Mouse (Mus musculus): ENCODE measurements around the gene Pgm2l1.
A peak's percentile ranks its signal among the peaks of the same experiment; 100 is the strongest.

Gene Pgm2l1

GRCm38 (mm10) chr7:100227158-100227875 is at the start of gene Pgm2l1:
Pgm2l1 (plus strand) TSS chr7:100227394.
- DNase-seq (ENCODE audit: low read depth) = peak; percentile 97

- peak; percentile 54 for DNase-seq (ENCODE audit: low read depth)
Measured at GRCm38 (mm10) chr7:100178016-100178890, 48.9 kb upstream of the Pgm2l1 start.

- DNase-seq (ENCODE audit: low read depth) = peak; percentile 7
Measured at GRCm38 (mm10) chr7:100178891-100179233, 48.3 kb upstream of the Pgm2l1 start.

DNA sequence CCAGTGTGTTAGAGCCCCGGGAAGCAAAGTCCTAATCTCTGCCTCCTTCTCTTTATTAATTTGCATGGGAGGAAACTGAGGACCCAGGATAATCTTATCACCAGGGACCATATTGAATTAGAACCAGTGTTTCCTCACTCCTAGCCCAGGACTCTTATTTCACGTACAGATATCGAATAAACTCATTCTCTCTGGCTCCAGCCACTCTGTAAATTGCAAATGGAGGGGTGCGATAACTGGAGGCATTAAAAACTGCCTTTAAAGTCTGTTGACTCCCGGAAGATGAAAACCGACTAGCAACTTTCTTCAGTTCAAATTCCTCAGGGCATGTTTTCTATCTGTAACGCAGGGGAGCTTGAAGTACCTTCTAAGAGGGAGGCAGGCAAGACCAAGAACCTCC is 47.8 kb upstream of the Pgm2l1 start:
- DNase-seq (ENCODE audit: low read depth) = peak; percentile 81

GRCm38 (mm10) chr7:100179836-100180407 is 47.3 kb upstream of the Pgm2l1 start:
- peak; percentile 16 for DNase-seq (ENCODE audit: low read depth)

DNA sequence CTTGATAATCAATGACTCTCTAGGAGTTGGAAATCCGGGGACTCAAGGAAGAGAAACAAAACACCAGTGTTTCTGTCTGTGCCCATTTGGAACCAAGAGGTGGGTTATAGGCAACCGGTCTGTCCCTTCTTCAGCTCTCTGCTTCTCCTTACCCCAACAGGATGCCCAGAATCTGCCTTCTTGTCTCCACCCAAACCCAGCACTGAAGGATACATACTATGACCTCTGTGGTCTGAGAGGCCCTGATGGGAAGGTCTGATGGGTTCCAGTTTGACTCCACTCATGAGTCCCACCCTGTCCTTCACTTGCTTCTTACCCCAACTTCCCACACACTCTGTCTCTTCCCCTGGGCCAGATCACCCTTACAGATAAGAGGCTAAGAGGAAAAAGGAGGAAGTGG is 46.0 kb upstream of the Pgm2l1 start:
- no peak for DNase-seq (ENCODE audit: low read depth)

DNA sequence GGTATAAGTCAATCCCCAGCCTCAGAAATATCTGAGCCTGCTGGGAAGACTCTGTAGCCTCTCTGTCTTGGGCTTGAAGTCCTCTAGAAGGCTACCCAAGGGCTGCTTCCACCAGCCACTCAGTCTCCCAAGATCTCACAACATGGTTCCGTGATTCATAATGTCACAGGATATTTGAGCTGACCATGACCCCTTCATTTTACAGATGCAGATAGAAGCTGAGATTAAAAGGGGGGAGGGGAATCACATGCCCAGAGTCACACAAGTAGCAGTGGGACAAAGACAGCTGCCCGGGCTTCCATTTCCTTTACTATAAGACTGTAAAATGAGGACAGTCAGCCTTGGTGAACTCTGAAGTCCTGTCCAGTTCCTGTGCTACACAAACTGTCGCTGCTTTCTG is 45.6 kb upstream of the Pgm2l1 start:
- no peak for DNase-seq (ENCODE audit: low read depth)

- no peak for DNase-seq (ENCODE audit: low read depth)
Measured at GRCm38 (mm10) chr7:100182388-100182787, 44.8 kb upstream of the Pgm2l1 start.

DNA sequence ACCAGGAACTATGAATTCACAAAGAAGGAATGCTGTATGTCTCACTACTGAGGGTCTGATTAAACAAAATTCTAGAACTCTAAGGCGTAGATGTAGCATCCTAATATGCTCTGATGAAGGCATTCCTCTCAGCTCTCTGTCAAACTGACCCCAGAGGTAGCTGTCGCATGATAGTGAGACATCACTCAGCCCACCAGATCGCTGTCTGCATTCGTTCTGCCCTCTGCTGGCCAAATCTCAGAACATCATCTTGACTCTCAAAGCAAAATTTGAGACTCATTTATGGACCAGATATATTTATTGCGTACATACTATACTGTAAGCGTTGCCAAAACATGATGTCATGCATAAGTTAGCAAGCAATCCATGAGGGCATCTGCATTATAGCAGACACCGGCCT is 39.6 kb upstream of the Pgm2l1 start:
- peak; percentile 38 for DNase-seq (ENCODE audit: low read depth)

- no peak for DNase-seq (ENCODE audit: low read depth)
Measured at GRCm38 (mm10) chr7:100190167-100190566, 37.0 kb upstream of the Pgm2l1 start.

DNA sequence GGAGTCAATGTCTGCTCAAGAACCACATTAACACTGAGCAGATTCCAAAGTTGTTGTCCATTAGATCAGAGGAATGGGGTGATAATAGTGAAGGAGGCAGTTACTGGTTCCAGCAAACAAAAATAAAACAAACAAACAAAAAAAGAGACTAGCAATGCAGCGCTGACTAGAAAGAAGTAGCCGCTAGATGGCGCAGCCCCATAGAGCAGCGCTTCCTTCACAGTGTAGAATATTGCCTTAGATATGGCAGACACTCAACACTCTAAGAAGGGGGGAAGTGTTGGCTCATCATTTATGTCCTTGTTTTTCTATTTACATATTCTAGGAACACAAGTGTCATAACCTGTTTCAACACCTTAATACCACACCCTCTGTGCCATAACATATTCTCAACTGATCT is 36.4 kb upstream of the Pgm2l1 start:
- peak; percentile 60 for DNase-seq (ENCODE audit: low read depth)

GRCm38 (mm10) chr7:100201191-100201590 is 26.0 kb upstream of the Pgm2l1 start:
- DNase-seq (ENCODE audit: low read depth) = no peak

- DNase-seq (ENCODE audit: low read depth) = no peak
Measured at GRCm38 (mm10) chr7:100203616-100204015, 23.6 kb upstream of the Pgm2l1 start.

DNA sequence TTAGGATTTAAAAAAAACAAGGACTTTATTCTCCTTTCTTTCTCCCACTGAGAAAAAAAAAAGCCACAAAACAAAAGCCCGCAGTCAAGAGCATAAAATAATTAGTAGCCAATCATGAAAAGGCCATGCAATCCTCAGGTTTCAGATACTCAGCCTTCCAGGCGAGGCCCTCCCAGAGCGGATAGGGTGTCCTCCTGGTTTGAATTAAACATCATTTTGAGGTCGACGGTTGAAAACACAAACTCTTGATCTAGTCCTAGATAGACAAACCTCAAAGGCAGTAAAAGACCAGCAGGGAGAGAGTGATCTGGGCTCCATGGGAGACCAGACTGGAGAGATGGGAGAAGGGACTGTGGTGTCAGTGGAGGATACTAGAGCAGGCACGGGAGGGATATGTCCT is 22.3 kb upstream of the Pgm2l1 start:
- no peak for DNase-seq (ENCODE audit: low read depth)

DNA sequence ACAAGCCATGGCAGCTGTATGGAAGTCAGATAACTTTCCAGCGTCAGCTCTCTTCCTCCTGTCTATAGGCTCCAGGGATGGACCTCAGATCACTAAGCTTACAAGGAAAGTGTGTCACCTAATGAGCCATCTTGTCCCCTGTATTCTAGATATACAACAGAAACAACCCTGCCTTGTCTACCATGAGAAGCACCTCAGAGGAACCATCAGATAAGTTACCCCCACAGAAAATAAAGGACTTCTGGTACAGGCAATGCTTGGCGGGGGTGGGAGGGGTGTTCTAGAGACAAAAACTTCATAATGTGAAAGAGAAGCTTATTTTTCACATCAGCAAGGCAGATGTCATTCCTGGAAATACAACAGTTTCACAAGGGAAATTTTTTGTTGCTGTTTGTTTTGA is 21.1 kb upstream of the Pgm2l1 start:
- no peak for DNase-seq (ENCODE audit: low read depth)

GRCm38 (mm10) chr7:100207886-100208285 is 19.3 kb upstream of the Pgm2l1 start:
- no peak for DNase-seq (ENCODE audit: low read depth)

- no peak for DNase-seq (ENCODE audit: low read depth)
Measured at GRCm38 (mm10) chr7:100214310-100214709, 12.9 kb upstream of the Pgm2l1 start.

- no peak for DNase-seq (ENCODE audit: low read depth)
Measured at GRCm38 (mm10) chr7:100215116-100215732, 12.0 kb upstream of the Pgm2l1 start.

DNA sequence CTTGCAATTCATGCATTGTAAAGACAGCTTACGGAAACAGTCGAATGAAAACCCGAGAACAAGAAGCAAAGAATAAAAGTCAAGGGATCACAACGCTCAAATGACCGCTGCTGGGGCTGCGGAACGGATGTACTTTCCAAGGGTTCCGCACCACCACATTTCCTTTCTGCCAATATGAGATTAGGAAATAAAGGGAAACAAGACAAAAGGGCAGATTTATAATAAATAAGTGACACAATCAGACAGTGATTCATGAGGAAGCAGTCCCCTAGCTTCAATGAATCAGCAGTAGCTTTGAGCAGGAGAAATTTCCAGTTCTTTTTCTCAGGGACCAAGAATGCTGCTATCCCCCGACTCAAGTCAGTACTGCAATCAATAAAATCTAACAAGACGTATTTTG is 11.2 kb upstream of the Pgm2l1 start:
- no peak for DNase-seq (ENCODE audit: low read depth)

DNA sequence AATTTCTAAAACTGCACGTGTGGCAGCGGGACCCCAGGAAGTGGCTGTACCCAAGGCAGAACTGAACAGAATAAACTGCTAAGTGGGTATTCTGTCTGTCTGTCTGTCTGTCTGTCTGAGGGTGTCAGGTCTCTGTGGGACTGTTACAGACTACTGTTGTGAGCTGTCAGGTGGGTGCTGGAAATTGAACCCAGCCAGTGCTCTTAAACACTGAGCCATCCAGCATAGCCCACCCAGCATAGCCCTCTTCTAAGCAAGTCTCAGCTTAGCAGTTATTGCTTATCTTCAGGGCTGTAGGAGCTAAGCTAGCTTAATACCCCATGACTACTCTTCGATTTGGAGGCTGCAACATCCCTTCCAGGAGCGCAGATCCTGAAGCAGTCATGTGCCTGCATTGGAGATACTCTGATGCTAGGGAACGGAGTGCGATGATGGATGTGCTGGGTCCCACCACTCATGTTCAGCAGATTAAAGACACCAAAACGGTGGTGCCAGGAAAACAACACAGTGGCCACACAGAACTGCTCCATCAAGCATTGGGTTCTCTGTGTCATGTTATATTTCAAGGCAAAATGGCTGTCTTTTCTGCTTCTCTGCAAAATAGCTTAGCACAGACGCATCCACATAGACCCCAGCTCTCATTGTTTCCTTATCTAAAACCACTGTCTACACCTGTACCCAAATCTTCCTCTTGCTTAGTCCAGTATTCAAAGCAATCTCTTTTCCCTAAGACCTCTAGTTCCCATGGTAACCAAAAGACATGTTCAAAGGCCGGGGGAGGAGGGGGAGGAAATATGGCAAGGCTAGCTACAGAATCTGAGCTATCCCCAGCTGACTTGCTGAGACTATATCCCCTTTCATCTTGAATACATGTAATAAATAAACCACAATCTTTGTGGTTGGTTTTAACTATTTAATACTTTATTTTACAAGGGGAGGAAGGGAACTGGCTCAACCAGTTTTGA is 10.3 kb upstream of the Pgm2l1 start:
- DNase-seq (ENCODE audit: low read depth) = no peak

DNA sequence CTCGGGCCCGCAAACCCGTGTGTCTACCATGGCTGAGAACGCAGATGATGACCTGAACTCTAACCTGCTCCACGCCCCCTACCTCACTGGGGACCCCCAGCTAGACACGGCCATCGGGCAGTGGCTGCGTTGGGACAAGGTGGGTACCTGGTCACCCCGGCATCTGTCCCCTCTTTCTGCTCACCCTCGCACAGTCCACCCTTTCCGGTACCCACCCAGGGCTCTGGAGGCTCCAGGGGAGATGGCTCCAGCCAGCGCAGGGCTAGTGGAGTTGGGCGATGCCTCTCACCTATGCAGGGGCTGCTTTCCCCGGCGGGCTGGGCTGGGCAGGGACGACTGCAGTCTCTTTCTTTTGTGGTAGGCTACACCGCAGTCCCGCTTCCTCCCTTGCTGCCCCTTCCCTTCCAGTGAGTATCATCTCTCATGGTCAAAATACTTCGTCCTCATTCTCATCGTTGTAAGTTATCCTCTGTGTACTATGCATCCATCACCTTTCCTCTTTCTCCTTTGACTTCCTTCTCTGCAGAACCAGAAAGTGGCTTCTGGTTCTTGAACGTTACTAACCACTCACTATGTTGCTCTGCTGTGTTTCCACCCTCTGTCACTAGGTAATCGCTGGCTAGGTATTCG is 817 bp downstream of the Pgm2l1 start:
- peak; percentile 19 for DNase-seq (ENCODE audit: low read depth)
